Mouse (Mus musculus) erythroblast, embryonic 14.5 days (primary cell): ENCODE data around the gene Ltbp1.

Experiments used
- GATA1 ChIP-seq: IDR thresholded peaks from 2 replicates; pipeline ENCODE4 v1.6.1; 2012; ENCODE audit warnings: low read length, inconsistent platforms, mixed read lengths
- TAL1 ChIP-seq: IDR thresholded peaks from 3 replicates; pipeline ENCODE4 v1.6.1; 2012; ENCODE audit warnings: low read length, inconsistent platforms, mixed read lengths

DNA sequence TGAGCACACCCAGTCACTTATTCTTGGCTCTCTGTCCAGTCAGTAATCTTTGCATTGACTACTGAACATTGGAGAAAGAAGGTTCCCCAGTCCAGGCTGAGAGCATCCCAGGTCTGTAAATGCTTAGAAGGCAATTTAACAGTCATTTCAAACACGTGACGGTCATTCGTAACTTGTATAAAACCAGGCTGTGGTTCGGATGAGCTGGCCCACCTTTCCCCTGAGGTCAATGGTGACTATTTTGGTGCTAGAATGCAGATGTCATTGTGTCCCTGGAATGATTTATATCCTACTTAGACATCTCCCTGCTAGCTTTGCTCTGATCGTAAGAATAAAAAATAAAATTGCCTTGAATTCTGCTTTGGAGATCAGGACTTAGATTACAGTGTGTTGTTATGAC is 63.9 kb downstream of the Ltbp1 start:
- TF ChIP-seq TAL1 (no peak), GATA1 (no peak)
